Mouse (Mus musculus): ENCODE data around the gene Iqsec3.

Gene Iqsec3

GRCm38 (mm10) chr6:121454549-121455494, 18.7 kb downstream of the Iqsec3 start:
- no peak for DNase-seq (ENCODE audit: low read depth, low spot score)

- no peak for DNase-seq (ENCODE audit: low read depth, low spot score)
These were observed 19.7 kb downstream of the Iqsec3 start for GRCm38 (mm10) chr6:121453776-121454175.

- DNase-seq (ENCODE audit: low read depth, low spot score), result no peak
These were observed 21.8 kb downstream of the Iqsec3 start for GRCm38 (mm10) chr6:121451703-121452102.

- DNase-seq (ENCODE audit: low read depth, low spot score), result no peak
These were observed 32.7 kb downstream of the Iqsec3 start for GRCm38 (mm10) chr6:121440696-121441220.

GRCm38 (mm10) chr6:121424830-121425229, 48.6 kb downstream of the Iqsec3 start:
- no peak for DNase-seq (ENCODE audit: low read depth, low spot score)

- DNase-seq (ENCODE audit: low read depth, low spot score), result no peak
These were observed 49.1 kb downstream of the Iqsec3 start for GRCm38 (mm10) chr6:121424403-121424802.

GRCm38 (mm10) chr6:121412558-121413297, 60.8 kb downstream of the Iqsec3 start:
- peak; percentile 33 for DNase-seq (ENCODE audit: low read depth, low spot score)

GRCm38 (mm10) chr6:121407571-121408011, 65.9 kb downstream of the Iqsec3 start:
- no peak for DNase-seq (ENCODE audit: low read depth, low spot score)

- no peak for DNase-seq (ENCODE audit: low read depth, low spot score)
These were observed 68.2 kb downstream of the Iqsec3 start for GRCm38 (mm10) chr6:121405311-121405710.

GRCm38 (mm10) chr6:121402661-121403244, 70.7 kb downstream of the Iqsec3 start:
- DNase-seq (ENCODE audit: low read depth, low spot score), result no peak

GRCm38 (mm10) chr6:121401826-121402660, 71.4 kb downstream of the Iqsec3 start:
- DNase-seq (ENCODE audit: low read depth, low spot score), result no peak

GRCm38 (mm10) chr6:121401140-121401539, 72.3 kb downstream of the Iqsec3 start:
- no peak for DNase-seq (ENCODE audit: low read depth, low spot score)

GRCm38 (mm10) chr6:121392610-121393252, 80.7 kb downstream of the Iqsec3 start:
- DNase-seq (ENCODE audit: low read depth, low spot score), result no peak

- no peak for DNase-seq (ENCODE audit: low read depth, low spot score)
These were observed 88.1 kb downstream of the Iqsec3 start for GRCm38 (mm10) chr6:121385397-121385796.

GRCm38 (mm10) chr6:121382071-121382470, 91.4 kb downstream of the Iqsec3 start:
- no peak for DNase-seq (ENCODE audit: low read depth, low spot score)

- DNase-seq (ENCODE audit: low read depth, low spot score), result no peak
These were observed 92.9 kb downstream of the Iqsec3 start for GRCm38 (mm10) chr6:121380576-121380975.

- DNase-seq (ENCODE audit: low read depth, low spot score), result no peak
These were observed 95.2 kb downstream of the Iqsec3 start for GRCm38 (mm10) chr6:121378256-121378655.

GRCm38 (mm10) chr6:121376159-121376558, 97.3 kb downstream of the Iqsec3 start:
- no peak for DNase-seq (ENCODE audit: low read depth, low spot score)

- no peak for DNase-seq (ENCODE audit: low read depth, low spot score)
These were observed 102.1 kb downstream of the Iqsec3 start for GRCm38 (mm10) chr6:121371197-121371980.

- DNase-seq (ENCODE audit: low read depth, low spot score), result no peak
These were observed 106.4 kb downstream of the Iqsec3 start for GRCm38 (mm10) chr6:121367099-121367498.
